Mouse (Mus musculus): ENCODE measurements around the gene Chst3. TPM values are rescaled to one million over a fixed set of nuclear protein-coding genes. Genes with fewer than 3 reads are reported as not detected.

The Chst3 gene
- polyA plus RNA-seq, 1 experiment from 2014 or later: 0.48 TPM

GRCm38 (mm10) chr10:60211501-60212005, 7.5 kb downstream of the Chst3 start:
- H3K9ac ChIP-seq (ENCODE audit: low read depth, low read length): no peak overlapping the region
- H3K4me3 ChIP-seq (ENCODE audit: low read depth, low read length): no peak overlapping the region
- no peaks in the 10 kb centered on the region for H3K9me3 ChIP-seq (ENCODE audit: control insufficient read depth, low read length)
- no peaks in the 10 kb centered on the region for H3K4me1 ChIP-seq (replicated peaks; ENCODE audit: control insufficient read depth, insufficient read depth, low read length)
- WGBS: 68% methylated on average over 8 of the region's 8 CpGs
- H3K27me3 ChIP-seq (replicated peaks; ENCODE audit: control insufficient read depth, insufficient read depth, low read length): peaks cover 12% of the 10 kb centered on the region
- H3K36me3 ChIP-seq (ENCODE audit: control insufficient read depth, insufficient read depth, low read length): no peaks in the 10 kb centered on the region
- no peak overlapping the region for H3K27ac ChIP-seq (ENCODE audit: low read depth, low read length)
- DNase-seq (ENCODE audit: low spot score) (no peak), ATAC-seq (replicated peaks; ENCODE audit: low FRiP score) (no peak)
- H3K4me2 ChIP-seq: no peak overlapping the region

- Histone ChIP-seq H3K9ac (ENCODE audit: low read depth, low read length) (no peak overlapping the region), H3K4me3 (ENCODE audit: low read depth, low read length) (no peak overlapping the region), H3K27me3 (replicated peaks; ENCODE audit: control insufficient read depth, insufficient read depth, low read length) (peaks cover 1% of the 10 kb centered on the region; the same call in 1 of the 2 replicates), H3K9me3 (ENCODE audit: control insufficient read depth, low read length) (no peaks in the 10 kb centered on the region), H3K36me3 (ENCODE audit: control insufficient read depth, insufficient read depth, low read length) (no peaks in the 10 kb centered on the region), H3K27ac (ENCODE audit: low read depth, low read length) (no peak overlapping the region), H3K4me1 (replicated peaks; ENCODE audit: control insufficient read depth, insufficient read depth, low read length) (no peaks in the 10 kb centered on the region), H3K4me2 (no peak overlapping the region)
- ATAC-seq (replicated peaks; ENCODE audit: low FRiP score) (no peak), DNase-seq (ENCODE audit: low spot score) (no peak)
- WGBS: 83% methylated on average over 2 of the region's 2 CpGs
These were observed 8.6 kb downstream of the Chst3 start for GRCm38 (mm10) chr10:60210468-60210867.

DNA sequence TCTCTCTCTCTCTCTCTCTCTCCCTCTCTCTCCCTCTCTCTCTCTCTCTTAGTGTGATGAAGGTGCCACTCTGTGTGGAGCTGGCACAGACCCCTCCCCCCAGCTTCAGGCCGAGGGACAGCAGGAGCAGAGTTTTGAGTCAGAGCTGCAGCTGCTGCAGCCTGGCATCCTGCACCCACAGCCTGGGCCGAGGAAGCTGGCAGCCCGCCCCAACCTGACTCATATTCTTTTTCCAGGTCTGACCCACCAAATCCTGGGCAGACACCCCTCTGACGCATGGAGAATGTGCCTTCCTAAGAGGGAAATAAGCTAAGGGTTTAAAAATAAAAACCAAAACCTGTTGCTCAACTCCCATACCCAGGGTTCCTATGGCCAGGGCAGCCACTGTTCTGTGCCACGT, 9.8 kb downstream of the Chst3 start:
- no peaks in the 10 kb centered on the region; the same call in 1 of the 2 replicates for H3K27me3 ChIP-seq (replicated peaks; ENCODE audit: control insufficient read depth, insufficient read depth, low read length)
- H3K27ac ChIP-seq (ENCODE audit: low read depth, low read length): no peak overlapping the region
- no peaks in the 10 kb centered on the region for H3K9me3 ChIP-seq (ENCODE audit: control insufficient read depth, low read length)
- H3K4me2 ChIP-seq: no peak overlapping the region
- H3K4me3 ChIP-seq (ENCODE audit: low read depth, low read length): no peak overlapping the region
- WGBS: 61% methylated on average over 5 of the region's 5 CpGs
- no peaks in the 10 kb centered on the region for H3K36me3 ChIP-seq (ENCODE audit: control insufficient read depth, insufficient read depth, low read length)
- ATAC-seq (replicated peaks; ENCODE audit: low FRiP score) (no peak), DNase-seq (ENCODE audit: low spot score) (no peak)
- H3K9ac ChIP-seq (ENCODE audit: low read depth, low read length): no peak overlapping the region
- no peaks in the 10 kb centered on the region for H3K4me1 ChIP-seq (replicated peaks; ENCODE audit: control insufficient read depth, insufficient read depth, low read length)

- Histone ChIP-seq H3K36me3 (ENCODE audit: control insufficient read depth, insufficient read depth, low read length) (no peaks in the 10 kb centered on the region), H3K4me3 (ENCODE audit: low read depth, low read length) (no peak overlapping the region), H3K9ac (ENCODE audit: low read depth, low read length) (no peak overlapping the region), H3K4me1 (replicated peaks; ENCODE audit: control insufficient read depth, insufficient read depth, low read length) (no peaks in the 10 kb centered on the region), H3K9me3 (ENCODE audit: control insufficient read depth, low read length) (no peaks in the 10 kb centered on the region), H3K27me3 (replicated peaks; ENCODE audit: control insufficient read depth, insufficient read depth, low read length) (no peaks in the 10 kb centered on the region; the same call in 1 of the 2 replicates), H3K4me2 (no peak overlapping the region), H3K27ac (ENCODE audit: low read depth, low read length) (no peak overlapping the region)
- DNase-seq (ENCODE audit: low spot score): no peak
- no peak for ATAC-seq (replicated peaks; ENCODE audit: low FRiP score)
- 79% methylated on average over 8 of the region's 8 CpGs for WGBS
These were observed 11.8 kb downstream of the Chst3 start for GRCm38 (mm10) chr10:60207166-60207705.

DNA sequence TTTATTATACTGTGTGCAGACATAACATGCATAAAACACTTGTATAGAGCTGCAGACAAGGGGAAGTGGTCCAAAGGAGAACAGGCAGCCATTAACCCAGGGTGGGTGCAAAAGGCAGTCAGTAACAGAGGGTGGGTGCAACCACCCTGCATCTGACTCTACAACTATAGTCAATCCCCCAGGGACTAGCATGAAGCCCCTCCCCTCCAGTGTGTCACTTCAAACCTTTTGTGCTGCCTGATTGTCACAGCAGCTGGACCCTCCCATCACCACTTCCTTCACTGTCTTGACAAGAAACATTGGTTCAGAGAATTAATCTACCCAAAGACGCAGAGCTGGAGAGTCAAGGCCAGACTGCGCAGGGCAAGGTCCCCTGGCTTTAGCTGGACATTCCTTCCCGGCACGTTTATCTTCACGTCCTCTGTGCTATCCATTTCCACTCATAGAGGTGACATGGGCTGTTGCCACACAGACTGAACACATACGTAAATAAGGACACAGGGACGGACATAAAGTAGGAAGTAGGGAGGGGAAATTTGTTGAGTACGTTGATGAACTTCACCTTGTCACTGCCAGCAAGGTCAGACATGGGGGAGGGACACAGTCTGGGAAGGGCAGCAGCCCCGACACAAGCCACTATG, 13.3 kb downstream of the Chst3 start:
- no peak for ATAC-seq (replicated peaks; ENCODE audit: low FRiP score)
- Histone ChIP-seq H3K27ac (ENCODE audit: low read depth, low read length) (no peak overlapping the region), H3K4me3 (ENCODE audit: low read depth, low read length) (no peak overlapping the region), H3K9me3 (ENCODE audit: control insufficient read depth, low read length) (no peaks in the 10 kb centered on the region), H3K9ac (ENCODE audit: low read depth, low read length) (no peak overlapping the region), H3K27me3 (replicated peaks; ENCODE audit: control insufficient read depth, insufficient read depth, low read length) (no peaks in the 10 kb centered on the region), H3K4me1 (replicated peaks; ENCODE audit: control insufficient read depth, insufficient read depth, low read length) (no peaks in the 10 kb centered on the region), H3K36me3 (ENCODE audit: control insufficient read depth, insufficient read depth, low read length) (no peaks in the 10 kb centered on the region), H3K4me2 (no peak overlapping the region)
- DNase-seq (ENCODE audit: low spot score): no peak
- 51% methylated on average over 9 of the region's 9 CpGs for WGBS

- Histone ChIP-seq H3K4me2 (no peak overlapping the region), H3K4me3 (ENCODE audit: low read depth, low read length) (no peak overlapping the region), H3K27ac (ENCODE audit: low read depth, low read length) (no peak overlapping the region), H3K9ac (ENCODE audit: low read depth, low read length) (no peak overlapping the region), H3K36me3 (ENCODE audit: control insufficient read depth, insufficient read depth, low read length) (no peaks in the 10 kb centered on the region), H3K4me1 (replicated peaks; ENCODE audit: control insufficient read depth, insufficient read depth, low read length) (no peaks in the 10 kb centered on the region), H3K9me3 (ENCODE audit: control insufficient read depth, low read length) (no peaks in the 10 kb centered on the region), H3K27me3 (replicated peaks; ENCODE audit: control insufficient read depth, insufficient read depth, low read length) (no peaks in the 10 kb centered on the region)
- WGBS: 37% methylated on average over 5 of the region's 5 CpGs
- no peak for DNase-seq (ENCODE audit: low spot score)
- ATAC-seq (replicated peaks; ENCODE audit: low FRiP score): no peak
These were observed 16.3 kb downstream of the Chst3 start for GRCm38 (mm10) chr10:60202785-60203184.

- no peak for DNase-seq (ENCODE audit: low spot score)
- H3K36me3 ChIP-seq (ENCODE audit: control insufficient read depth, insufficient read depth, low read length): no peaks in the 10 kb centered on the region
- no peak overlapping the region for H3K4me3 ChIP-seq (ENCODE audit: low read depth, low read length)
- H3K27me3 ChIP-seq (replicated peaks; ENCODE audit: control insufficient read depth, insufficient read depth, low read length): no peaks in the 10 kb centered on the region
- no peak overlapping the region for H3K9ac ChIP-seq (ENCODE audit: low read depth, low read length)
- H3K9me3 ChIP-seq (ENCODE audit: control insufficient read depth, low read length): no peaks in the 10 kb centered on the region
- no peak overlapping the region for H3K27ac ChIP-seq (ENCODE audit: low read depth, low read length)
- no peaks in the 10 kb centered on the region for H3K4me1 ChIP-seq (replicated peaks; ENCODE audit: control insufficient read depth, insufficient read depth, low read length)
- no peak overlapping the region for H3K4me2 ChIP-seq
- 78% methylated on average over 6 of the region's 6 CpGs for WGBS
- no peak for ATAC-seq (replicated peaks; ENCODE audit: low FRiP score)
These were observed 18.1 kb downstream of the Chst3 start for GRCm38 (mm10) chr10:60200996-60201395.

DNA sequence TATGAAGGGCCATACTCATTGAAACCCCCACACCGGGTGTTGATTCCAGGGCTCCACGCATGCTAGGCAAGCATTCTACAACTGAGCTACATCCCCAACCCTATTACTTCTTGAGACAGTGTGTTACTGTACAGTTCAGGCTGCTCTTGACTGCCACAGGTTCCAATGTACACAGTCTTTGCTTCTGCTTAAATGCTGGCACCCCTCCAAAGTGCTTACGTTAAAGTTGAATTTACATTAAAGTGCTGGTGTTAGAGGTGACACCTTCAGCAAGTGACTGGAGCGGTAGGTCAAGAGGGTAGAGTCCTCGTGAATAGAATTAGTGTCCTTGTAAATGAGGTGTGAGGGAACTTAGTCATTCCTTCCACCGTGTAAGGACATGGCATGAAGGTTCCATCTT, 19.7 kb downstream of the Chst3 start:
- 0 out of 2 replicates have a peak, but pooled peaks cover under 1% of the 10 kb centered on the region for H3K4me1 ChIP-seq (replicated peaks; ENCODE audit: control insufficient read depth, insufficient read depth, low read length)
- H3K9ac ChIP-seq (ENCODE audit: low read depth, low read length): no peak overlapping the region
- peaks cover 1% of the 10 kb centered on the region for H3K27me3 ChIP-seq (replicated peaks; ENCODE audit: control insufficient read depth, insufficient read depth, low read length)
- no peak overlapping the region for H3K27ac ChIP-seq (ENCODE audit: low read depth, low read length)
- no peaks in the 10 kb centered on the region for H3K36me3 ChIP-seq (ENCODE audit: control insufficient read depth, insufficient read depth, low read length)
- H3K4me2 ChIP-seq: no peak overlapping the region
- DNase-seq (ENCODE audit: low spot score) (no peak), ATAC-seq (replicated peaks; ENCODE audit: low FRiP score) (no peak)
- WGBS: 67% methylated on average over 6 of the region's 6 CpGs
- H3K9me3 ChIP-seq (ENCODE audit: control insufficient read depth, low read length): no peaks in the 10 kb centered on the region
- H3K4me3 ChIP-seq (ENCODE audit: low read depth, low read length): no peak overlapping the region

DNA sequence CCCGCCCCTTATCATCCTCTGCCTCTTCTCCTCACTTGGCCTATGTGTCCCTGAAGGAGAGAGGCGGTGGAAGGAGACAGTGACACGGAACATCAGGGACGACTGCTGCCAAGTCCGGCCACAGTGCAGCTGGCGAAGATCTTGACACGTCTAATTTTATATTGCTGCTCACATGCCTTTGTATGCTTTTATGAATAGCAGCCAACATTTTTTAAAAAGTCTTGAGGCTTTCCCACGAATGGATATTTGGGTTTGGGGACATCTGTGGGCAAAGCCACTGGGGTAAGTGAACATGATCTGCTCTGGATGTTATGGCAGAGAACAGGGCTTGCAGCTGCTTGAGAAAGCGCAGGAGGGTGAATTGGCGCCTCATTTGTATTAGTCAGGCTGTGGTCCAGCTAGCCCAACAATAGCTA, 21.6 kb downstream of the Chst3 start:
- no peak overlapping the region for H3K27ac ChIP-seq (ENCODE audit: low read depth, low read length)

More for the DNA sequence above, 21.6 kb downstream of the Chst3 start:
- Histone ChIP-seq H3K4me2 (no peak overlapping the region), H3K4me1 (replicated peaks; ENCODE audit: control insufficient read depth, insufficient read depth, low read length) (peaks cover 7% of the 10 kb centered on the region; the same call in 1 of the 2 replicates), H3K4me3 (ENCODE audit: low read depth, low read length) (no peak overlapping the region), H3K9me3 (ENCODE audit: control insufficient read depth, low read length) (no peaks in the 10 kb centered on the region), H3K27me3 (replicated peaks; ENCODE audit: control insufficient read depth, insufficient read depth, low read length) (peaks cover 9% of the 10 kb centered on the region), H3K9ac (ENCODE audit: low read depth, low read length) (no peak overlapping the region), H3K36me3 (ENCODE audit: control insufficient read depth, insufficient read depth, low read length) (no peaks in the 10 kb centered on the region)
- DNase-seq (ENCODE audit: low spot score) (no peak), ATAC-seq (replicated peaks; ENCODE audit: low FRiP score) (no peak)
- WGBS: 77% methylated on average over 10 of the region's 10 CpGs
